In the genomic region with DNA sequence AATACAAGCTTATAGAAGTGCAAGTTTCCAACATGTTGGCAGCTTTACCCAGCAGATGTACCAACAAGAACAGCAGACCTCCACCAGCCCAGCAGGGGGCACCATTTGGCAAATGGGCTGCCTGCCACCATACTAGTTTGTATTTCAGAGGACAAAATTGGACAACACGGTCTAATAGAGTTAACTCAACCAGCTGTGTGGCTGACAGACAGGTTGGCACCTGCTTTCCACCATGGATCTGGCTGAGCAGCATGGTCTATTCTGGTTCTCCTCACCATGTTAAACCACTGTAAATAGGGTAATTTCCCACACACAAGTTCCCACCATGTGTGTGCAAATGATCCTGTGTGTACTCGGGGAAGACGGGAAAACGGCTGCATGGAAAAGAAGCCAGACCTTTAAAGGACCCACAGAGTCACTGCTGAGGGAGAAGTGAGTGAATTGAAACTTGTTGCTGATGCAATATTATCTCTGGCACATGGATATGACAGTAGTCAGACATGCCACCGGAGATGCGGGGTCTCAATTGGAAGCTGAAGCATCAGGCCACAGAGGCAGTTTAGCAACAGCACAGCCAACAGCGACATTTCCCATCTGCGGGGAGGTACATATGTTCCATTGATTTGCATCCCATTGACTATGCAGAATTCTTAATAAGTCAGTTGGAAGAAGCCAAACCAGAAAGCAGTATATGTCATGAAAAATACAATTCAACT, we compare ENCODE assay signal across 15 mouse cellular contexts.
A peak's percentile ranks its signal among the peaks of the same experiment; 100 is the strongest.
DNase-seq lines count a peak whose midpoint lies in the region; ATAC-seq and TF ChIP-seq lines count a peak whose summit lies in the region.
"Had no signal": no experiment of that assay in that cellular context is flagged by ENCODE, and none has a peak within 500 bp of the region (broad histone marks: within the 10 kb centered on the region; RNA-seq: fewer than 3 reads in every experiment).

No protein-coding gene starts in this region.

- peak; percentile 42 for TF ChIP-seq CTCF in Patski (IDR thresholded peaks at IDR 0.05)

- no peak overlapping the region for H3K9ac ChIP-seq in hindbrain, embryonic 16.5 days (ENCODE audit: low read depth, low read length)
- H3K9ac ChIP-seq in hindbrain, embryonic 11.5 days (ENCODE audit: low read depth, low read length), result no peak overlapping the region
- H3K9ac ChIP-seq: embryonic facial prominence, embryonic 15.5 days; heart, embryonic 15.5 days; intestine, embryonic 15.5 days had no signal

- POLR2A ChIA-PET in Patski (lab: Charles Lee), result no interaction called here

- DNase-seq in hindbrain, embryonic 11.5 days (ENCODE audit: low spot score), result no peak
- DNase-seq in 416B (ENCODE audit: low read depth), result peak; percentile 2
- DNase-seq in Patski (ENCODE audit: low read depth, low spot score), result no peak
- DNase-seq in cerebellum, postnatal 14 days, result peak; percentile 75 to 76
- DNase-seq in limb, embryonic 10.5 days (ENCODE audit: low spot score), result no peak
- DNase-seq in embryo, embryonic 9.5 days (ENCODE audit: extremely low spot score), result no peak
- no peak for DNase-seq in spleen, adult 12 weeks (ENCODE audit: low spot score)
- DNase-seq: gastrocnemius, adult 2 months; liver; lung, postnatal 4 days; thymus, postnatal 25 days had no signal

- peak; percentile 52; the same call in 1 of the 2 replicates for ATAC-seq in hindbrain, embryonic 16.5 days
- ATAC-seq in hindbrain, embryonic 11.5 days (ENCODE audit: low FRiP score), result no peak
- no peak for ATAC-seq in Patski
- ATAC-seq: intestine, embryonic 15.5 days had no signal

- H3K27me3 ChIP-seq in hindbrain, embryonic 16.5 days (replicated peaks; ENCODE audit: control insufficient read depth, insufficient read depth, low read length), result 0 out of 2 replicates have a peak, but pooled peaks cover 2% of the 10 kb centered on the region
- H3K27me3 ChIP-seq in hindbrain, embryonic 11.5 days (ENCODE audit: control insufficient read depth, insufficient read depth, low read length), result no peaks in the 10 kb centered on the region
- no peaks in the 10 kb centered on the region for H3K27me3 ChIP-seq in Patski
- no peaks in the 10 kb centered on the region for H3K27me3 ChIP-seq in limb, embryonic 10.5 days (ENCODE audit: low read depth, poor library complexity, severe bottlenecking)
- H3K27me3 ChIP-seq: embryonic facial prominence, embryonic 15.5 days; heart, embryonic 15.5 days; intestine, embryonic 15.5 days had no signal

- H3K4me3 ChIP-seq in hindbrain, embryonic 16.5 days (ENCODE audit: low read length), result no peak overlapping the region
- H3K4me3 ChIP-seq in hindbrain, embryonic 11.5 days (ENCODE audit: low read depth, low read length), result no peak overlapping the region
- no peak overlapping the region for H3K4me3 ChIP-seq in limb, embryonic 10.5 days
- H3K4me3 ChIP-seq: embryonic facial prominence, embryonic 15.5 days; gastrocnemius, adult 2 months; heart, embryonic 15.5 days; intestine, embryonic 15.5 days had no signal

- CTCF ChIA-PET in Patski (lab: Charles Lee), result no interaction called here

- 61% methylated on average over 8 of the region's 8 CpGs for WGBS in hindbrain, embryonic 16.5 days
- WGBS in hindbrain, embryonic 11.5 days, result 82% methylated on average over 8 of the region's 8 CpGs
- 93% methylated on average over 8 of the region's 8 CpGs for WGBS in limb, embryonic 10.5 days

- H3K27ac ChIP-seq in hindbrain, embryonic 16.5 days (ENCODE audit: low read depth, low read length), result no peak overlapping the region
- H3K27ac ChIP-seq in hindbrain, embryonic 11.5 days (ENCODE audit: low read depth, low read length), result no peak overlapping the region
- H3K27ac ChIP-seq in limb, embryonic 10.5 days, result no peak overlapping the region
- H3K27ac ChIP-seq: embryonic facial prominence, embryonic 15.5 days; gastrocnemius, adult 2 months; heart, embryonic 15.5 days; intestine, embryonic 15.5 days had no signal

- no peaks in the 10 kb centered on the region; the same call in 1 of the 2 replicates for H3K4me1 ChIP-seq in hindbrain, embryonic 16.5 days (ENCODE audit: control insufficient read depth, insufficient read depth, low read depth, low read length)
- no peaks in the 10 kb centered on the region for H3K4me1 ChIP-seq in hindbrain, embryonic 11.5 days (replicated peaks; ENCODE audit: control insufficient read depth, insufficient read depth, low read length)
- no peaks in the 10 kb centered on the region for H3K4me1 ChIP-seq in limb, embryonic 10.5 days
- H3K4me1 ChIP-seq: embryonic facial prominence, embryonic 15.5 days; heart, embryonic 15.5 days; intestine, embryonic 15.5 days had no signal

- no peak overlapping the region for H3K4me2 ChIP-seq in hindbrain, embryonic 16.5 days (ENCODE audit: low read length)
- H3K4me2 ChIP-seq in hindbrain, embryonic 11.5 days (replicated peaks; ENCODE audit: low read depth, low read length), result no peak overlapping the region
- H3K4me2 ChIP-seq: embryonic facial prominence, embryonic 15.5 days; heart, embryonic 15.5 days; intestine, embryonic 15.5 days had no signal

- no peaks in the 10 kb centered on the region for H3K36me3 ChIP-seq in hindbrain, embryonic 16.5 days (ENCODE audit: control insufficient read depth, insufficient read depth, low read length)
- no peaks in the 10 kb centered on the region for H3K36me3 ChIP-seq in hindbrain, embryonic 11.5 days (ENCODE audit: control insufficient read depth, insufficient read depth, low read length)
- H3K36me3 ChIP-seq in limb, embryonic 10.5 days, result no peaks in the 10 kb centered on the region
- H3K36me3 ChIP-seq: embryonic facial prominence, embryonic 15.5 days; heart, embryonic 15.5 days; intestine, embryonic 15.5 days had no signal

- in situ Hi-C loops in Patski (cut with MboI; ENCODE audit: low pct_unique_long_range_greater_than_20kb), result loop anchor here (25.0 kb wide), 1 partner anchor 848 kb away; no protein-coding TSS in a partner anchor

- no peaks in the 10 kb centered on the region for H3K9me3 ChIP-seq in hindbrain, embryonic 16.5 days (ENCODE audit: control insufficient read depth, low read length)
- H3K9me3 ChIP-seq in hindbrain, embryonic 11.5 days (ENCODE audit: control insufficient read depth, low read length), result no peaks in the 10 kb centered on the region
- H3K9me3 ChIP-seq in limb, embryonic 10.5 days (replicated peaks), result no peaks in the 10 kb centered on the region
- H3K9me3 ChIP-seq: embryonic facial prominence, embryonic 15.5 days; heart, embryonic 15.5 days; intestine, embryonic 15.5 days had no signal

Comparison
In these comparisons a context has a peak if more than half of its experiments do, and no peak if none do; other contexts are left out.
1. DNase-seq: peak in 416B (single experiment) and cerebellum, postnatal 14 days (2 of 2); none in hindbrain, embryonic 11.5 days (single experiment), Patski (single experiment), limb, embryonic 10.5 days (single experiment), embryo, embryonic 9.5 days (single experiment) and spleen, adult 12 weeks (single experiment).